Mouse (Mus musculus) stomach, postnatal 0 days (tissue): ENCODE data around the gene Tmem132e. TPM values are rescaled to one million over a fixed set of nuclear protein-coding genes. Genes with fewer than 3 reads are reported as not detected.

Experiments used
- ATAC-seq: fragments of 200-750 bp; cut with Nextera tagmentation; 2 replicates; pipeline ENCODE4 v1.8.0; 2017; ENCODE audit not compliant: low FRiP score, low TSS enrichment
- DNase-seq: peaks from one replicate; pipeline ENCODE4 v3.0.0-alpha.2; 2016; ENCODE audit warnings: low spot score
- H3K27ac ChIP-seq: fragments of 300-500 bp; sonication (generic); replicated peaks from 2 replicates; pipeline ENCODE4 v1.5.1; 2014; ENCODE audit warnings: mild to moderate bottlenecking, control low read depth
- H3K27me3 ChIP-seq: fragments of 300-500 bp; sonication (generic); 2 replicates; pipeline ENCODE4 v1.6.1; 2014; ENCODE audit warnings: low read length; ENCODE audit not compliant: control insufficient read depth, insufficient read depth
- H3K36me3 ChIP-seq: fragments of 300-500 bp; sonication (generic); 2 replicates; pipeline ENCODE4 v1.6.1; 2014; ENCODE audit warnings: low read length, mixed read lengths; ENCODE audit not compliant: control insufficient read depth, insufficient read depth
- H3K4me1 ChIP-seq: fragments of 300-500 bp; sonication (generic); replicated peaks from 2 replicates; pipeline ENCODE4 v1.6.1; 2014; ENCODE audit warnings: antibody characterized with exemption; ENCODE audit not compliant: control insufficient read depth, insufficient read depth
- H3K4me2 ChIP-seq: fragments of 300-500 bp; sonication (generic); replicated peaks from 2 replicates; pipeline ENCODE4 v1.6.1; 2014; ENCODE audit warnings: low read depth, mild to moderate bottlenecking, control low read depth, moderate library complexity
- H3K4me3 ChIP-seq: fragments of 300-500 bp; sonication (generic); 2 replicates; pipeline ENCODE4 v1.5.1; 2014; ENCODE audit warnings: low read depth, low read length, control low read depth
- H3K9ac ChIP-seq: fragments of 300-500 bp; sonication (generic); 2 replicates; pipeline ENCODE4 v1.6.1; 2014; ENCODE audit warnings: mild to moderate bottlenecking, low read length, control low read depth, mixed read lengths
- H3K9me3 ChIP-seq: fragments of 300-500 bp; sonication (generic); 2 replicates; pipeline ENCODE4 v1.6.1; 2016; ENCODE audit warnings: low read length; ENCODE audit not compliant: control insufficient read depth
- CTCF ChIP-seq: IDR thresholded peaks from 2 replicates; pipeline ENCODE4 v1.5.1; 2016; ENCODE audit warnings: antibody characterized with exemption, low read depth, mild to moderate bottlenecking, moderate library complexity
- EP300 ChIP-seq: optimal IDR thresholded peaks from 2 replicates; pipeline ENCODE3; 2016; ENCODE audit warnings: antibody characterized with exemption
- WGBS: fragments of 180-500 bp; shearing (Covaris S2); extraction: QIAGEN DNeasy Blood & Tissue Kit; methylation state at CpG from one replicate; pipeline ENCODE4 v1.1.7; 2014; 5-methylcytosine and 5-hydroxymethylcytosine counted together
- polyA plus RNA-seq: library from polyadenylated mRNA; unstranded; fragments of >200 nt; fragmentation: Nextera tagmentation; extraction: Ambion mirVana; gene quantifications from 2 replicates; pipeline ENCODE4 v1.2.1, GENCODE M21; 2015

Tmem132e gene
- polyA plus RNA-seq, 1 experiment from 2014 or later = 0.17 TPM

DNA sequence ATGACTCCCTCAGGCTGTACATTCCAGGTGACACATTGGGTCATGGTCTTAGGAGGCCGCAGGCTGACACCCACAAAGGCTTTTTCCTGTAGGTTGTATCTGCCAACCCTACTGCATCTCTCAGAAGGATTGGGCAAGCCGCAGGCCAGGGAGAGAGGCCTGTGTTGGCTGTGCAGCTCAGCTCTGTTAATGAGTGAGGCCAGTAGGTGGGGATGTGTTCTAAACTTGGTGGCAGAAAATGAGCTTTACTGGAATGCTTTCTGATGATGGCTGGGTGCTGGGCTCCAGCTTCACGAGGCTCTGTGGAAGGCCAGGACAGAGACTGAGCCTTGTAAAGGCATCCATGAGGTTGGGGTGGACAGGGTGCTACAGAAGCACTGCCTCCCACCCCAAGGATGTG, 3.6 kb downstream of the Tmem132e start:
- TF ChIP-seq EP300 (no peak), CTCF (peak; percentile 23; the same call in 1 of the 2 replicates)
- H3K4me1 ChIP-seq = 0 out of 2 replicates have a peak, but pooled peaks cover 4% of the 10 kb centered on the region
- WGBS = 56% methylated on average over 3 of the region's 3 CpGs
- no peak overlapping the region for H3K9ac ChIP-seq
- H3K36me3 ChIP-seq = no peaks in the 10 kb centered on the region
- no peak overlapping the region for H3K27ac ChIP-seq
- DNase-seq = no peak
- no peak overlapping the region for H3K4me3 ChIP-seq
- peaks cover 13% of the 10 kb centered on the region for H3K27me3 ChIP-seq
- no peak for ATAC-seq
- H3K4me2 ChIP-seq = no peak overlapping the region
- H3K9me3 ChIP-seq = no peaks in the 10 kb centered on the region

GRCm38 (mm10) chr11:82399621-82400020, 10.9 kb downstream of the Tmem132e start:
- DNase-seq = peak; percentile 20
- Histone ChIP-seq H3K27ac (no peak overlapping the region), H3K4me1 (no peaks in the 10 kb centered on the region), H3K36me3 (no peaks in the 10 kb centered on the region), H3K4me3 (no peak overlapping the region), H3K9ac (no peak overlapping the region), H3K4me2 (no peak overlapping the region), H3K27me3 (no peaks in the 10 kb centered on the region), H3K9me3 (no peaks in the 10 kb centered on the region)
- 21% methylated on average over 3 of the region's 3 CpGs for WGBS
- TF ChIP-seq EP300 (no peak), CTCF (peak; percentile 61)
- ATAC-seq = no peak

DNA sequence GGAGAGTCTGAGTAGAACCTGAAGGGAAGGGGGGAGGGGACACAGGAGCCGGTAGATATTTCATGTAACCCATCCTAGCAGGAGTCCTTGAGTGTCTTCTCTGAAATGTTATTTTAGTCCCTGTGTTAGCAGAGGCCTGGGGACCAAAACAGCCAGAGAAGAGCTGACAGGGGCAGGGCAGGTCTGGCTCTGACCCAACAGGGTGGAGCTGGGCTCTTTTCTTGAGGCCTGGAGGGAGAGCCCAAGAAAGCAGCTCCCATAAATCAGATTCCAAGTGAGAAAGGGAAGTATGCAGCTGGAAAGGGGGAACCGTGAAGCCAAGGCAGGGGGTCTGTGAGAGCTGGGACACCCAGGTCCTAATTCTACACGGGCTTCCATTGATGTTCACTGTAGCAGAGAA, 16.9 kb downstream of the Tmem132e start:
- Histone ChIP-seq H3K4me2 (no peak overlapping the region), H3K9me3 (no peaks in the 10 kb centered on the region), H3K27me3 (no peaks in the 10 kb centered on the region), H3K27ac (no peak overlapping the region), H3K9ac (no peak overlapping the region), H3K36me3 (no peaks in the 10 kb centered on the region), H3K4me1 (no peaks in the 10 kb centered on the region), H3K4me3 (no peak overlapping the region)
- ATAC-seq = no peak
- DNase-seq = no peak
- no peak for TF ChIP-seq CTCF
- no peak for TF ChIP-seq EP300
- WGBS = 40% methylated on average over 3 of the region's 3 CpGs

GRCm38 (mm10) chr11:82406358-82407221, 17.9 kb downstream of the Tmem132e start:
- Histone ChIP-seq H3K9me3 (no peaks in the 10 kb centered on the region), H3K27me3 (no peaks in the 10 kb centered on the region), H3K4me2 (no peak overlapping the region), H3K36me3 (no peaks in the 10 kb centered on the region), H3K4me1 (no peaks in the 10 kb centered on the region), H3K9ac (no peak overlapping the region), H3K27ac (no peak overlapping the region), H3K4me3 (no peak overlapping the region)
- DNase-seq (no peak), ATAC-seq (no peak)
- 43% methylated on average over 11 of the region's 11 CpGs for WGBS
- TF ChIP-seq EP300 (no peak), CTCF (no peak)

DNA sequence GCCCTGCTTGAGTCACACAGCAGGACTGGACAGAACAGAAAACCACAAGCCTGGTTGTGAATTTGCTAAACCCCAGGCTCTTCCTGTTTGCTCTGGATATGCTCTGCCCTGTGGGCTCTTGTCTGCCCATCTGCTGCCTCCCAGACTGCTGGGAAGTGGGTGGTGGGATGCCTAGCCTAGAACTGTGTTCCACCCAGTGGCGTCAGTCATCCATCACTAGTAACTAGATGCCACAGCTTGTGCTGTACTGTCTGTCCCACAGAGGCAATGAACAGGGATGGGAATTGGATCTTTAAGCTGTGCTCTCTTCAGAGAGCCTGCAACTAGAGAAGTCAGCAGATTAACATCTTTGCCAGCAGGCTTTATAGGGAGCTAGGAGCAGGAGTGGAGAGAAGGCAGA, 23.8 kb downstream of the Tmem132e start:
- no peak overlapping the region for H3K27ac ChIP-seq
- no peak overlapping the region for H3K9ac ChIP-seq
- no peaks in the 10 kb centered on the region for H3K4me1 ChIP-seq
- WGBS = 89% methylated on average over 1 of the region's 1 CpGs
- no peaks in the 10 kb centered on the region for H3K27me3 ChIP-seq
- H3K4me3 ChIP-seq = no peak overlapping the region
- ATAC-seq (no peak), DNase-seq (no peak)
- H3K4me2 ChIP-seq = no peak overlapping the region
- no peaks in the 10 kb centered on the region for H3K36me3 ChIP-seq
- TF ChIP-seq CTCF = no peak
- TF ChIP-seq EP300 = no peak
- H3K9me3 ChIP-seq = no peaks in the 10 kb centered on the region

GRCm38 (mm10) chr11:82418337-82419041, 29.8 kb downstream of the Tmem132e start:
- Histone ChIP-seq H3K4me2 (no peak overlapping the region), H3K4me1 (no peaks in the 10 kb centered on the region), H3K9me3 (no peaks in the 10 kb centered on the region), H3K4me3 (no peak overlapping the region), H3K9ac (no peak overlapping the region), H3K27ac (no peak overlapping the region), H3K36me3 (no peaks in the 10 kb centered on the region), H3K27me3 (no peaks in the 10 kb centered on the region)
- DNase-seq = no peak
- no peak for ATAC-seq
- 39% methylated on average over 8 of the region's 9 CpGs for WGBS
- no peak for TF ChIP-seq EP300
